Mouse (Mus musculus): ENCODE data around the gene Chp1. TPM values are rescaled to one million over a fixed set of nuclear protein-coding genes. Genes with fewer than 3 reads are reported as not detected.
A peak's percentile ranks its signal among the peaks of the same experiment; 100 is the strongest.
"Not testable (repeated sequence)": the region's sequence is repeated elsewhere in the genome, so short reads cannot be mapped to it uniquely, and the experiment has no call there.

Gene Chp1
- total RNA-seq, 2 experiments from 2014 or later: 88.0 to 92.5 TPM

- no peak for DNase-seq (ENCODE audit: low spot score)
- intact Hi-C loops (cut with DNase I): no loop called here
These were observed 70.3 kb downstream of the Chp1 start for GRCm38 (mm10) chr2:119617841-119618198.

GRCm38 (mm10) chr2:119618199-119618982 is 70.9 kb downstream of the Chp1 start, which contains the start of the genes Nusap1 and Oip5:
TSS of gene Nusap1 (plus strand) at chr2:119618298.
TSS of gene Oip5 (minus strand) at chr2:119618469.
- peak; percentile 82 for DNase-seq (ENCODE audit: low spot score)
- intact Hi-C loops (cut with DNase I): no loop called here

GRCm38 (mm10) chr2:119619002-119619401 is 71.5 kb downstream of the Chp1 start:
- DNase-seq (ENCODE audit: low spot score); intact Hi-C loops (cut with DNase I): not testable (repeated sequence)

DNA sequence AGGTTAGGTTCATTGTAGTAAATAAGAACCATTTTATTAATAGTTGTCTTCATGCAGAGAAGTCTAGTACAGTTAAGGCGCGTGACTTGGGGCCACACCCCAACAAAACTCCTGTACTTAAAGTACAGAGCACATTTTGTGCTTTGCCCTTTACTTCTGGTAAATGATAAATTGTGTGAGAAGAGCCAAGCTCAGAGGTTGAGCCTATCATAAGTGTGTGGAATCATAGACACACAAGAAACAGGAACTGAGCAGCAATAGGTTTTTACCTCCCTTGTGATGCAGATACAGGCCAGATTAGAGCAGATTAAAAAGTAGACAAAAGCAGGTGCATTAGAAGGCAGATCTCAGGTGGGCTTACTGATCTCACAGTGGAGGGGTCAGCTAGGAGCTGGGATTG is 73.8 kb downstream of the Chp1 start:
- no peak for DNase-seq (ENCODE audit: low spot score)
- intact Hi-C loops (cut with DNase I): no loop called here

Other genes starting within 250 kb of the Chp1 start
- 10 to 100 TPM; 16.7 to 22.5 TPM for gene Dll4, start 221.9 kb upstream of the Chp1 start, total RNA-seq (2021)
- gene Chac1, start 196.5 kb upstream of the Chp1 start, total RNA-seq (2021): 1 to 10 TPM; 7.2 to 9.3 TPM
- gene Ino80, start 70.0 kb upstream of the Chp1 start, total RNA-seq (2021): 10 to 100 TPM in 1 of 2 experiments, 1 to 10 TPM in 1; 10.0 to 11.6 TPM
- gene Exd1, start 70 bp upstream of the Chp1 start, total RNA-seq (2021): under 1 TPM; 0.17 to 0.18 TPM
- 1 to 10 TPM; 1.1 to 1.5 TPM for gene Nusap1, start 70.6 kb downstream of the Chp1 start, total RNA-seq (2021)
- under 1 TPM in 1 of 2 experiments, not detected in 1; 0.34 TPM for gene Oip5, start 70.8 kb downstream of the Chp1 start, total RNA-seq (2021)
- 10 to 100 TPM; 66.3 to 67.5 TPM for gene Ndufaf1, start 115.1 kb downstream of the Chp1 start, total RNA-seq (2021)
- gene Rtf1, start 127.4 kb downstream of the Chp1 start, total RNA-seq (2021): 10 to 100 TPM; 20.4 to 20.9 TPM
- under 1 TPM; 0.57 to 0.78 TPM for gene Itpka, start 194.6 kb downstream of the Chp1 start, total RNA-seq (2021)
- gene Ltk, start 212.7 kb downstream of the Chp1 start, total RNA-seq (2021): not detected
- 10 to 100 TPM; 13.7 to 14.2 TPM for gene Rpap1, start 239.8 kb downstream of the Chp1 start, total RNA-seq (2021)

All from heart, postnatal 25 days (tissue).